Mouse (Mus musculus): ENCODE measurements around the gene Ppara. TPM values are rescaled to one million over a fixed set of nuclear protein-coding genes. Genes with fewer than 3 reads are reported as not detected.

Ppara gene
- polyA plus RNA-seq, 1 experiment from 2014 or later = 0.75 TPM

DNA sequence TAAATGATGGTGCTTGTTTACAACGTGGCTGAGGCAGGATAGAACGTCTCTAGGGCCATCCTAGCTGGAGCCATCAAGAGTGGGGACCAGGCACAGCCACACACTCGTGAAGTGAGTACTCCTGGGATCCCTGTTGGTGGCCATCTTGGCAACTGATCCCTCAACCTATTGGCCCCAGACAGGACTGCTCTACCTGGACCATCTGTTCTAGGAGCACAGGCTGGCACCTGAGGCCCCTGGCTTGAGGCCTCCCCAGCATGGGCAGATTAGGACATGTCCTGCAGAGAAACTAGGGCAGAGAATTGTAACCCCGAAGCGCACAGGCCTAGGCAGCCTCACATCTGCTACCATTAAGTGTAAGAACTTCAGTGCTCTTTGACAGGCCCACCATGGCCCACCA, 35.3 kb upstream of the Ppara start:
- Histone ChIP-seq H3K27ac (replicated peaks) (no peak overlapping the region), H3K27me3 (replicated peaks; ENCODE audit: low read depth, poor library complexity, severe bottlenecking) (peaks cover 14% of the 10 kb centered on the region; the same call in 1 of the 2 replicates), H3K9me3 (no peaks in the 10 kb centered on the region), H3K4me1 (peaks cover 6% of the 10 kb centered on the region), H3K4me3 (no peak overlapping the region), H3K36me3 (replicated peaks) (no peaks in the 10 kb centered on the region)
- DNase-seq (ENCODE audit: low spot score) = no peak
- WGBS = 89% methylated on average over 5 of the region's 5 CpGs

- Histone ChIP-seq H3K27me3 (replicated peaks; ENCODE audit: low read depth, poor library complexity, severe bottlenecking) (peaks cover 18% of the 10 kb centered on the region; the same call in 1 of the 2 replicates), H3K27ac (replicated peaks) (0 out of 2 replicates have a peak overlapping the region, but pooled peaks have one; percentile 6), H3K9me3 (no peaks in the 10 kb centered on the region), H3K4me3 (no peak overlapping the region), H3K4me1 (peaks cover 6% of the 10 kb centered on the region), H3K36me3 (replicated peaks) (no peaks in the 10 kb centered on the region)
- 94% methylated on average over 13 of the region's 13 CpGs for whole genome bisulfite sequencing
- DNase-seq (ENCODE audit: low spot score) = no peak
Measured at GRCm38 (mm10) chr15:85699862-85700501, 34.8 kb upstream of the Ppara start.

GRCm38 (mm10) chr15:85700716-85701115, 34.1 kb upstream of the Ppara start:
- no peaks in the 10 kb centered on the region for H3K9me3 ChIP-seq
- H3K36me3 ChIP-seq (replicated peaks) = no peaks in the 10 kb centered on the region
- DNase-seq (ENCODE audit: low spot score) = no peak
- no peak overlapping the region for H3K27ac ChIP-seq (replicated peaks)
- 89% methylated on average over 9 of the region's 9 CpGs for WGBS
- H3K27me3 ChIP-seq (replicated peaks; ENCODE audit: low read depth, poor library complexity, severe bottlenecking) = peaks cover 26% of the 10 kb centered on the region
- peaks cover 12% of the 10 kb centered on the region for H3K4me1 ChIP-seq
- H3K4me3 ChIP-seq = no peak overlapping the region

- DNase-seq (ENCODE audit: low spot score) = no peak
- Histone ChIP-seq H3K36me3 (replicated peaks) (no peaks in the 10 kb centered on the region), H3K9me3 (no peaks in the 10 kb centered on the region), H3K27ac (replicated peaks) (no peak overlapping the region), H3K27me3 (replicated peaks; ENCODE audit: low read depth, poor library complexity, severe bottlenecking) (peaks cover 32% of the 10 kb centered on the region), H3K4me3 (no peak overlapping the region), H3K4me1 (peaks cover 15% of the 10 kb centered on the region)
- WGBS = 79% methylated on average over 10 of the region's 10 CpGs
Measured at GRCm38 (mm10) chr15:85701128-85701930, 33.5 kb upstream of the Ppara start.

GRCm38 (mm10) chr15:85702411-85702951, 32.3 kb upstream of the Ppara start:
- 0 out of 2 replicates have a peak overlapping the region, but pooled peaks have one; percentile 1 for H3K27ac ChIP-seq (replicated peaks)
- no peak overlapping the region for H3K4me3 ChIP-seq
- H3K27me3 ChIP-seq (replicated peaks; ENCODE audit: low read depth, poor library complexity, severe bottlenecking) = peaks cover 43% of the 10 kb centered on the region
- H3K4me1 ChIP-seq = peaks cover 15% of the 10 kb centered on the region
- H3K9me3 ChIP-seq = no peaks in the 10 kb centered on the region
- H3K36me3 ChIP-seq (replicated peaks) = no peaks in the 10 kb centered on the region
- DNase-seq (ENCODE audit: low spot score) = no peak
- 88% methylated on average over 13 of the region's 13 CpGs for WGBS

GRCm38 (mm10) chr15:85703194-85703641, 31.6 kb upstream of the Ppara start:
- WGBS = 77% methylated on average over 11 of the region's 11 CpGs
- Histone ChIP-seq H3K4me3 (no peak overlapping the region), H3K27ac (replicated peaks) (no peak overlapping the region), H3K36me3 (replicated peaks) (no peaks in the 10 kb centered on the region), H3K27me3 (replicated peaks; ENCODE audit: low read depth, poor library complexity, severe bottlenecking) (peaks cover 48% of the 10 kb centered on the region), H3K4me1 (peaks cover 15% of the 10 kb centered on the region), H3K9me3 (no peaks in the 10 kb centered on the region)
- no peak for DNase-seq (ENCODE audit: low spot score)

DNA sequence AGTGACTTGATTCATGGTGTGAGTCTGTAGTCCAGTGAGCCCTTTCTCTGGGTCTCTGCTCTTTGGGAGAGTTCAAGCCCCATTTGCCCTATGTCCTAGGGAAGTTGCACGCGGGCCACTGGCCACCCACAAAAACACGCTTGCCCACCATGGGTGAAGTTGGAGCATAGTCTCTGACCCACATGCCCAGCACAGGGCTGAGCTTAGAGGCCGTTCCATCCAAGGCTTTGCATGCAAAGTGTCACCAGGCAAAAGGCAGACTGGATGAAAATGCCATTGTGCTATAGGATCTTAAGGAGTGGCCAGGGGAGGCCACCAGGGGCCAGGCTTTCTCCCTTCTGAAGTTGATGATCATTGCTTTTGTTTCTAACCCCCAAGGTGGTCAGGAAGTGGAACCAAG, 30.9 kb upstream of the Ppara start:
- Histone ChIP-seq H3K27me3 (replicated peaks; ENCODE audit: low read depth, poor library complexity, severe bottlenecking) (peaks cover 52% of the 10 kb centered on the region), H3K4me3 (no peak overlapping the region), H3K9me3 (no peaks in the 10 kb centered on the region), H3K4me1 (peaks cover 15% of the 10 kb centered on the region), H3K36me3 (replicated peaks) (no peaks in the 10 kb centered on the region), H3K27ac (replicated peaks) (no peak overlapping the region)
- 88% methylated on average over 4 of the region's 4 CpGs for WGBS
- DNase-seq (ENCODE audit: low spot score) = no peak

DNA sequence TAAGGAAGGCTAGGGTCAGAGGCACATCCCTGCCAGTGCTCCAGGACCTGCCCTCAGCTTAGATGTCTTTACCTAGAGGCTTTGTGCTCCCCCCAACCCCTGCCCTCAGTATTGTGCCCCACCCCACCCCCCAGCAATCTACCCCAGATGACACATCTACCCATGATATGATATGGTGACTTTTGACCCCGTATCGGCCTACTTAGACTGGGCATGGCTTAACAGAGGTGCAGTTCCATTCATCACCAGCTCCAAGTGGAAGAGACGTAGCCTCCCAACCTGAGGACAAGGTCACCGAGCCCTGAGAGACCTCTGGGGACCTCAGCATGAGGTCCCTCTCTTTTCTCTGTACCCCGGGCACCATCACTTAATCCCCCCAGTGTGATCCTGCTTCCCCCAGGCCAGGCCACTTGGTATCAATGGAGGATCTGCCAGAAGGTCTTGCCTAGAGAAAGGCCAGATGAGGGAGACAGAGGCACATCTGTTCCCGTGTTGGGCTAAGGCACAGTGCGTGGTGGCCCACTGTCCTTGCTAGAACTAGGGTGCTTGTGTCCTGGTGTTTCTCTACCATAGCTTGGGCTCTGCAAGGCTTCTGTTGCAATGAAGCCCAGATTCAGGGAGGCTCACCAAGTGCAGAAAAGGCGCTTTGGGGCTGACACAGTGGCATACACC, 30.3 kb upstream of the Ppara start:
- Histone ChIP-seq H3K27ac (replicated peaks) (no peak overlapping the region), H3K9me3 (no peaks in the 10 kb centered on the region), H3K4me1 (peaks cover 15% of the 10 kb centered on the region), H3K27me3 (replicated peaks; ENCODE audit: low read depth, poor library complexity, severe bottlenecking) (peaks cover 55% of the 10 kb centered on the region), H3K4me3 (no peak overlapping the region), H3K36me3 (replicated peaks) (no peaks in the 10 kb centered on the region)
- no peak for DNase-seq (ENCODE audit: low spot score)
- 83% methylated on average over 8 of the region's 8 CpGs for WGBS

DNA sequence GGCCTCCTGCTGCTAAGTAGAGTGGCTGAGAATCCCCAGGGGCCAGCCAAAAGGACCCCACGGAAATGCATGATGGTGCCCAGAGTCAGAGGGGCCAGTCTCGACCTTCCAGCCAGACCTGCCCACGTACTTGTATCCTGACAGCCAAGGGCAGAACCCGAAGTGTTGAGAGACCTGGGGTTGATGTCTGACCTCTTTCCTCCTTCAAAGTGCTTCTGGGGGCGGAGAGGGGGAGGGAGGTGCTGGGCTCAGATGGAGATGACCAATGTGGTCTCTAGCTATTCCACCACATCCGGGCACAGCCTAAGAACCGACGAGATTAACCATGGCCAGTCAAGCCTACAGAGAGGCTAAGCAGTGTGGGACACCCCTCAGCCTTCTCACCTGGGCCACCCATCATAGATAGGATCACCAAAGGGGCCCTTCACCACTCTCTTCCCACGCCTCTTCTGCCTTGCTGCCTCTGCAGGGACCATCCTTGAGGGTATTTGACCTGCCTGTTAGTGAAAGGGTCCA, 29.7 kb upstream of the Ppara start:
- DNase-seq (ENCODE audit: low spot score) = no peak
- no peak overlapping the region for H3K4me3 ChIP-seq
- H3K27me3 ChIP-seq (replicated peaks; ENCODE audit: low read depth, poor library complexity, severe bottlenecking) = peaks cover 55% of the 10 kb centered on the region
- no peaks in the 10 kb centered on the region for H3K9me3 ChIP-seq
- WGBS = 86% methylated on average over 9 of the region's 9 CpGs
- peaks cover 15% of the 10 kb centered on the region for H3K4me1 ChIP-seq
- no peaks in the 10 kb centered on the region for H3K36me3 ChIP-seq (replicated peaks)
- H3K27ac ChIP-seq (replicated peaks) = no peak overlapping the region

- Histone ChIP-seq H3K27me3 (replicated peaks; ENCODE audit: low read depth, poor library complexity, severe bottlenecking) (peaks cover 60% of the 10 kb centered on the region), H3K36me3 (replicated peaks) (no peaks in the 10 kb centered on the region), H3K4me1 (peaks cover 15% of the 10 kb centered on the region), H3K9me3 (no peaks in the 10 kb centered on the region), H3K4me3 (no peak overlapping the region), H3K27ac (replicated peaks) (no peak overlapping the region)
- no peak for DNase-seq (ENCODE audit: low spot score)
- 76% methylated on average over 13 of the region's 13 CpGs for WGBS
Measured at GRCm38 (mm10) chr15:85705566-85706332, 29.0 kb upstream of the Ppara start.

DNA sequence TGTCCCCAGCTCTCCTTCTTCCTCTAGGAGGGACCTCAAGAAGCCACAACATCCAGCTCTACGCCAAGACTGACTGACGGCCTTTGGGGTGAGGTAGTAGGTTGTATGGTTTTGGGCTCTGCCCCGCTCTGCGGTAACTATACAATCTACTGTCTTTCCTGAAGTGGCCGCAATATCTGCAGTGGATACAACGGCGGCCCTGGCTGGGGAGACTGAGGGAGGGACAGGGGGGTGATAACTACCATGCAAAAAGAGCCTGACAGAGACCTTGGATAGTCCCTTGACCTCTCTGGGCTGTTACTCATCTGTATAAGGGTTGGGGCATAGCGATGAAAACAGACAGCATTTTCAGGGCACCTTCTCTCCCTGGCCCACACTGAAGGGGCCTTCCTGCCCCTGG, 28.3 kb upstream of the Ppara start:
- Histone ChIP-seq H3K36me3 (replicated peaks) (no peaks in the 10 kb centered on the region), H3K27ac (replicated peaks) (no peak overlapping the region), H3K9me3 (no peaks in the 10 kb centered on the region), H3K4me1 (peaks cover 15% of the 10 kb centered on the region), H3K27me3 (replicated peaks; ENCODE audit: low read depth, poor library complexity, severe bottlenecking) (peaks cover 68% of the 10 kb centered on the region), H3K4me3 (no peak overlapping the region)
- DNase-seq (ENCODE audit: low spot score) = no peak
- 90% methylated on average over 8 of the region's 8 CpGs for WGBS

DNA sequence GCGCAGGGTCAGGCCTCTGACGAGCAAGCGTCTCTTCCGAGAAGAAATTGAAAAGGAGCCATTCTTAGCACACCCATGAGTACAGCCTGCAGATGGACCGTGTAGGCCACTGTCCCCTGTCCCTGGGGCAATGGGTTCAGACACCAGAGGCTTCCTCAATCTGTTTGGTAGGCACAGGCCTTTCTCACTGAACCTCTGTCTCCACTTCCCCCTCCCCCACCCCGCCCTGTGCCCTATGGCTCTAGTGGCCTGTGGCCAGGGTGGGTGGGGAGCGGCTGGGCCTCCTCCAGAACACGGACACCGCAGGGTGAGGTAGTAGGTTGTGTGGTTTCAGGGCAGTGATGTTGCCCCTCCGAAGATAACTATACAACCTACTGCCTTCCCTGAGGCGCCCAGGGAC, 27.8 kb upstream of the Ppara start:
- no peaks in the 10 kb centered on the region for H3K9me3 ChIP-seq
- peaks cover 69% of the 10 kb centered on the region for H3K27me3 ChIP-seq (replicated peaks; ENCODE audit: low read depth, poor library complexity, severe bottlenecking)
- 88% methylated on average over 11 of the region's 11 CpGs for WGBS
- no peak overlapping the region for H3K27ac ChIP-seq (replicated peaks)
- H3K36me3 ChIP-seq (replicated peaks) = no peaks in the 10 kb centered on the region
- no peak for DNase-seq (ENCODE audit: low spot score)
- H3K4me3 ChIP-seq = no peak overlapping the region
- peaks cover 15% of the 10 kb centered on the region for H3K4me1 ChIP-seq
